Mouse (Mus musculus) kidney, adult 11 months (tissue): ENCODE measurements around the gene Rapgef3.
A peak's percentile ranks its signal among the peaks of the same experiment; 100 is the strongest.

Experiments used
- DNase-seq: peaks from one replicate; pipeline ENCODE4 v3.0.0; 2022

The Rapgef3 gene

DNA sequence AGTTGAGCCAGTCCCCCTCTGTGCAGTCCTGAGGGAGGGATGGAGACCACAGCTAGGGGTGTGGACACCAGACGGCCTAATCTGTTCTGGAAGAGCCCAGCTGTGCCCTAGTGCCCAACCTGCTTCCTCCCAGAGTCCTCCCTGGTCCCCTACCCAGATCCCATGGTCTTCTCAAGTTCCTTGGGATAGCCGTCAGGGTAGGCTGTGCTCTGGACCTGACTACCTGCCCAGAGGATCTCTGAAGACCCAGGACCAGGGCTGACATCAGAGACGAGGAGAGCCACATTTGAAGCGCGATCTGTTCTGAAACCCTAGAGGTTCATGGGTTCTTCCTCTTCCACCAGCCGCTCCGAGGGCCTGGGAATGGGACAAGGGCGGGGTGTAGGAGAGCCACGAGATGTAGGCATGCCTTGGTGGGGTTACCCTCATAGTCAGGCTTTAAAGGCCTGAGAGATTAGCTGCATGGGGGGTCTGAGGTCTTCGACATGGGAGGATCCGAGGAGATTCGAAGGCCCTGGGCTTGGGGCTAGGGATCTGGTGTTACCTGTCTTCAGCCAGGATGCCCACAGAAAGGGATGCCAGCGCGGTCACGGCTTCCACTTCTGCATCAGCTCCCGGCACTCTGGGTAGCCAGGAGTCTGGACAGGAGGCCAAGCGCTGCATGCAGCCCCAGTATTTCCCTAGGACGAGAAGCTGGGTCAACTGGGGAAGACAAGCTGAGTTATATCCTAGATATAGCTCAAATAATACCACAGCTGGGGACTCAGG is 25.8 kb upstream of the Rapgef3 start:
- DNase-seq: no peak

DNA sequence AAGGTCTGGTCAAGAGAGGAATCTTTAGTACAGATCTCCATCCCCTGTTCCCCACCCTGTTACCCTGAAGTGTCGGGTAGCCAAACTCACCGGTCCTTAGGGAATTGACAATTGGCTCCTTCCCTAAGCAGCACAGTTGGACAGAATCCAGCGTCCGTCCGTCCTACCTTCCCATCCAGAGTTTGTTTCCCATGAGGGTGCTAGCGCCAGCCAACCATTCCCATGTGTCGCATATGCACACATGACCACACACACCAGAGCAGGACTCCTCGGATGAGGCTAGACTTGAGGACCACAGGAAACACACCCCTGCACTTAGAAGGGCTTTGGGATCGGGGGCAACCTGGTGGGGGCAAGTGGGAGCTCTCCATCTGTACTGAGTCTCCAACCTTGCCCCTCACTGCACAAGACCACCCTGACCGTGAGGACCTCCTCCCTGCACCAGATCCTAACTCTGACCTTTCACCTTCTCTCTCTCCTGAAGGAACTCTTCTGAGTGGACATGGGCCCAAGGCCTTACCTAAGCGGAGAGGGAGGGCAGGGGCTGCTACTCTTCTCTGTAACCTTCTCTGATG is 23.4 kb upstream of the Rapgef3 start:
- DNase-seq: no peak

DNA sequence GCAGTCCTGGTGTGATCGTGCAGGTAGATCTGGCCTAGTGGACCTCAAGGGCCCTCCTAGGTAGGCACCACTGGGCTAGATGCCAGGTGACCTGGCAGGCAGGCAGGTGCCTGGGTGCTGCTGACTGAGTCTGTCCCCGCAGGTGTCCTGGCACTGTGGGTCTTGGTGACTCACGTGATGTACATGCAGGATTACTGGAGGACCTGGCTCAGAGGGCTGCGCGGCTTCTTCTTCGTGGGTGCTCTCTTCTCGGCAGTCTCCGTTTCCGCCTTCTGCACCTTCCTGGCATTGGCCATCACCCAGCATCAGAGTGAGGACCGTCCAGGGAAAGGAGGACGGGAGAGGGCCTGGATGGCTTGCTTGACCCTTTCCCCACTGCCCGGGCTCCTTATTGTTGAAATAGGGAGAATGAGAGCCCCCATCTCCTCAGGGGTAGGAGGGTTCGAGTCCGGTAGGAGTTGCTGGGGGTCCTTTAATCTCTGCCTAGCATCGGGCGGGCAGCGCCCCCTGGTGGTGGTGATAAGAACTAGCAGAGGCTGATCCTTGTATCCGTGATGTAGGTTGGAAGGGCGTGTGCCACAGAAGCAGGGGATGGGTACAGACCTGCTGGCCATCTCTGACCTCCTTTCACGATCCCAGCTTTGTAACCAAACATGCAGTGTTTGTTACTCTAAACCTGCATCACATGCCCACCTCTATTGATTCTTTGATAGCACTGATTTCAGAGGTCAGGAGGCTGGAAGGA is 22.2 kb upstream of the Rapgef3 start:
- peak; percentile 71 for DNase-seq

DNA sequence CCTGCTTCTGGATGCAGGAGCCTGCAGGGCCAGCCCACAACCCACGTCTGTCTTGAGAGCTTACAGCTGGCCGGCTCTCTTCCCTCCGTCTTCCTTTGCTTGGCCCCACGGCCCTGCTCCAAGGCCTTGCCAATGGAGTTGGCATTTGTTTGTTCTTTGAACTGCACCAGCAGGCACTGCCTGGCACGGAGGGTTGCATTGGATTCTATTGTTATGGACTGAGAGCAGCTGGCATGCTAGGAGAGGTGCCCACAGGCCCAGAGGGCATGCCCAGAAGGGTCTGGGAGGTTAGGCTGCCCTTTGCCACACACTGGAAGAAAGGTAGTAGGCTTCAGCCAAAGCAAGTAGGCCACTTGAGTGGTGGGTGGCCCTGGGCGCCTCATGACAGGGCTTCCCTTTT is 21.0 kb upstream of the Rapgef3 start:
- peak; percentile 62 for DNase-seq

DNA sequence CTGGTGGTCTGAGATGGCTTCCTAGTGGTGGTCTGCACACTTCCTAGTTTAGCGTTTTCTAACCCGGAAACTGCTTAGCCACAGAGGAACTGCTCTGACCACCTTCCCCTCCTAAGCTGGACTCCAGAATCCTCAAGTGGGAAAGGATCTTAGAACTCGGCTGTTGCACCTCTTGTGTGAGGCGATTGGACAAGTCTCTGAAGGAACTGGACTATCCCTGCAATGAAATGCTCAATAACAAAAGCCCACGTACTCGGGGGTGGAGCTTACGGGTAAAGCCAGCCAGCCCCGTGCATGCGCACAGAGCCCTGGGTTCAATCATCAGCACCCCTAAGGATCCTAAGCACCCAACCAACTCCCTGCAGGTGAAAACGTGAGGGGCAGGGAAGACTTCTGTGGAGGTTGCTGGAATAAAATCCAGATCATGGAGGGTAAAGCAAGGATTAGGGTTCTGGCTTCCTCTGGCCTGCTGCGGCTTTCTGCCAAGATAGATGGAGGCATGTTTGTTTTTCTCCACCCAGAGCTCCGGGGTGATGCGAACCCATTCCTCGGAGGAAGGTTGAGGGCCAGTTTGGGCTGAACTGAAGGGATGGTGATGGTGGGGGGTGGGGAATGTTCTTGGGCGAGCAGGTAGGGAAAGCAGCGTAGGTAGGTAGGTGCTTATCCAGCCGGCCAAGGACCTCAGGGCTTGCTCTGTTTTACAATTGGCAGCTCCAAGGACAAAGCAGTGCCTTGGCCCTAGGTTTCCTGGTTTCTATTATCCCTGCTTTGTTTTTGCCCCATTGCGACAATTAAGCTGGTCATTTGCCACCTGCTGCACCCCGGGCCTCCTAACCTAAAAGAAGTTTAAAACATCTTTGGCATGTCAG is 20.3 kb upstream of the Rapgef3 start:
- DNase-seq: no peak

DNA sequence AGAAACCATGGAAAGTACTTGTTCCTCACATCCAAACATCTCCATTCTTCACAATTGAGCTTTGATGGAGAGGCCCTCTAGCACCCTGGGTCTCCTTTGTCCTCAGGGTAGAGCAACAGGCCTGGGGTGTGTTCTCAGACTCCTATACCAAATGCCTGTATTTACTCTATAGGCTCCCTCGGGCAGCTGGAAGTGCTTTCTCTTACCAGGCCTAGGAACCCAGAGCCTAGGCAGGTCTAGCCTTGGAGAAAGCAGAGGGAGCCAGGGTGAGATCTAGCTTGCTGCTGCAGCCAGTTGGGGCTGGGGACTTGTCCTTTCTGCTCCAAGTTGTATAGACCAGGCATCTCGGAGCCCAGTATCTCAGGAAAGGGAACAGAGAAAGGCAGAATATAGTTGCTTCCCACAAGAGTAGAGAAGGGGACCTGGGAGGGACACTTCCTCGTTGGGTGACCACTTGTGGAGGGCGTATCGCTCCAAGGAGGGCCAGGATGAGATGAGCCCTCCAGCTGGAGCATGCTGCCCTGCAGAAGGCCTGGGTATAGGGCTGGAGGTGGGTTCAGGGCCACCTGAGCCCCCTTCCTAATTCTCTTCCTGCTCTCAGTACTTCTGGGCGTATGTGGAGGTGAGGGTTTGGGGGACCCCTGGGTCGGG is 19.5 kb upstream of the Rapgef3 start:
- no peak for DNase-seq

DNA sequence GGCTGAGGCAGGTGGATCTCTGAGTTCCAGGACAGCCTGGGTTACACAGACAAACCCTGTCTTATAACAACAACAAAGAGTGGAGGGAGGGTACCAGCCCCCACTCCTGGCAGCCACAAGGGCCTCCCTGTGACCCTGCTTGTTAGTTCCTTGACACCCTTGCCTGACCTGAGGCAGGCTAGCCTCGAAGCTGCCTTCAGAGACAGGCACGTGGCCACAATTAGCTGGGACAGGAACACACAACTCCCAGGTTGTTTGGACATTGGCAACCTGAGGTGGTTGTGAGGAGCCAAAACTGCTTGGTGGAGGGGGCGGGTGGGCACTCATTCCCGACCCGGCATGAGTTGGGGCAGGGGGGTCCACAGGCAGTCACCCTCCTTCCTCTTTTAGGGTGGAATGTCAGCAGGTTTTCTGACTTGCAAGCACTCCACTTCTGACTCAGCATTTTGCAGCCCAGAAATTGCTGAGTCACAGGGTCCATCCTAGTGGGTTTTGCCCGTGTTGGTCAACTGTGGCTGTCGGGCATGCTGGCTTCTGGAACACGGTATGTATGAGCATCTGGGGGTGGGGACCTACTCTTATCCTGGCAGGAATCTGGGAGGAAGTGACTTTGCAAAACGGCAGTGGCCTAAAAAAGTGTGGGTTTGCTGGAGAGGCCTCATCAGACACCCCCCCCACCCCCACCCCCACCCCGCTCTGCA is 18.8 kb upstream of the Rapgef3 start:
- DNase-seq: no peak

DNA sequence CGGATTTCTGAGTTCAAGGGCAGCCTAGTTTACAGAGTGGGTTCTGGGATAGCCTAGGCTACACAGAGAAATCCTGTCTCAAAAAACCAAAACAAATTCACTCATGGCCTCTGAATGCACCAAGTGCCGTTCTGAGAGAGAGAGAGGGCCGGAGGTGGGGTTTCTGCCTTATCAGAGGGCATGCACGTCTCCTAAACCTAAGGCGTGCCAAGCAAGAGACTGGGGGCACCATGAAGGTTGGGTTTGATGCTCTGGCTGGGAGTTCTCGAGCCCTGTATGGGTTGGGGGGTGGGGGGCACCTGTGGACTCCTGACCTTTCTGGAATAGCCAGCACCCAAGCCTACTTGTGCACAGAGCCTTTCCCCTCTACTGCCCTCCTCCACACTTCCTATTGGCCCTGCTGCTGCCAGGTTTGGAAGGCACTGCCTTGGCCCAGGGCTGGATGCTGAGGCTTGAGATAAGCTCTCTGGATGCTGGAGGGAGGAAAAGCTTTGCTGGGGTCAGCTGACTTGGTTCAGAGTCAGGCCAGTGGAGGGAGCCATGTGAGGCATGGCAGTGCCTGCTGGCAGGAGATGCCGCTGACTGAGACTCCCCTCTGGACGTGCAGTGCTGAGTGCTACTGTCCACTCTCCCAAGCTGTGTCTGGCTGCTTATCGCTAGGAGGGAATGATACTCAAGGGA is 18.1 kb upstream of the Rapgef3 start:
- peak; percentile 57 for DNase-seq

DNA sequence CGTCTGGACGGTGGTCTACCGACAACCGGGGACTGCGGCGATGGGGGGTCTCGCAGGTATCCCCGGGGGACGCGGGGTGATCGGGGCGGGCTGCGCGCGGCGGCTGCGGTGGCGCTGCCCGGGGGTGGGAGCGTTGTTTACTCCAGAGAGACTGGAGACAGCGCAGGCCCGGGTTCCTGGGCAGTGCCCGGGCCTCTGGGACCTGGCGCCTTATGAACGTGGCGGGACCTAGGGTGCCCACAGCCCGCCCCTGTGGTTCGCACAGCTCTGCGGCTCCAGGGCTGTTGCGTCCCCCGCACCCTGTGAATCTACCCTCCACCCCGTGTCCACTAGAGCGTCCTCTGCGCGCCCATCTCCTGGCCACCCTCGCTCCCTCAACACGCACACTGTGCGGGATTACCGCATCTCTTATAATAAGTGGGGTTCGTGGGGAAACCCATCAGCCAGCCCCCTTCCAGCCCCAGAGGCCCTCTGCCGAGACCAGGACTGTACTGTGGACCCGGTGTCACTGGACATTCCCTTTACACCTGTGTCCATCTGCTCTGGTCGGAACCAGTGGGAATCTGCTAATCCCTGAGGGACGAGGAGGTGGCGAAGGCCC is 16.9 kb upstream of the Rapgef3 start:
- DNase-seq: peak; percentile 50

DNA sequence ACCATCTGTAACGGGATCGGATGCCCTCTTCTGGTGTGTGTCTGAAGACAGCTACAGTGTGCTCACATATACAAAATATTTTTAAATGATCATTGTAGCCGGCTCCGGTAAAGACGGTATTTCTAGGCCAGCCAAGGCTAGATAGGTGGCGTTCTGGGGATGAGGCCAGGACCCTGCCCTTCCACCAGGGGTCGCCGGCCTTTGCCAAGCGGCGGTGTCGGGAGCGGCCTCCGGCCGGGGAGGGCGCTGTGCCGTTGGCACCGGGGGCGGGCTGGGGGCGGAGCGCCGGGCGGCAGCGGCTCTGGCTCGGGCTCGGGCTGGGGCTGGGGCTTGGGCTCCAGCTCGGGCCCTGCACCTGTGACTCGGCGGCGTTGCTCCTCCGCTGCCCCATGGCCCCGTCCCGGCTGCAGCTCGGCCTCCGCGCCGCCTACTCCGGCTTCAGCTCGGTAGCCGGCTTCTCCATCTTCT is 16.4 kb upstream of the Rapgef3 start:
- DNase-seq: peak; percentile 78

DNA sequence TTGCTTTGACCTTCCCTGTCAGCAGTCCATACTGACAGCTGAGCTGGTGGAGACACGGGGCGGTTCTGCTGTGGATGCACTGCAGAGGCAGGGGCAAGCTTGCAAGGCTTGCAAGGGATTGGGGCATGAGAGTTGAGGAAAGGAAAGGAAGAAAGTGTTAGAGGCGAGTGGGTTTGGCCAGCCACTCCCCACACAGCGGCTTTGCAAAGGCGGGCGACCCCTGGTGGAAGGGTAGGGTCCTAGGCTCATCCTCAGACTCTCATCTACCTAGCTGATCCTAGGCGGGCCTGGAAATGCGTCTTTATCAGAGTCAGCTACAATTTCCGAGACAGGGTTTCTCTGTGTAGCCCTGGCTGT is 15.0 kb upstream of the Rapgef3 start:
- no peak for DNase-seq

DNA sequence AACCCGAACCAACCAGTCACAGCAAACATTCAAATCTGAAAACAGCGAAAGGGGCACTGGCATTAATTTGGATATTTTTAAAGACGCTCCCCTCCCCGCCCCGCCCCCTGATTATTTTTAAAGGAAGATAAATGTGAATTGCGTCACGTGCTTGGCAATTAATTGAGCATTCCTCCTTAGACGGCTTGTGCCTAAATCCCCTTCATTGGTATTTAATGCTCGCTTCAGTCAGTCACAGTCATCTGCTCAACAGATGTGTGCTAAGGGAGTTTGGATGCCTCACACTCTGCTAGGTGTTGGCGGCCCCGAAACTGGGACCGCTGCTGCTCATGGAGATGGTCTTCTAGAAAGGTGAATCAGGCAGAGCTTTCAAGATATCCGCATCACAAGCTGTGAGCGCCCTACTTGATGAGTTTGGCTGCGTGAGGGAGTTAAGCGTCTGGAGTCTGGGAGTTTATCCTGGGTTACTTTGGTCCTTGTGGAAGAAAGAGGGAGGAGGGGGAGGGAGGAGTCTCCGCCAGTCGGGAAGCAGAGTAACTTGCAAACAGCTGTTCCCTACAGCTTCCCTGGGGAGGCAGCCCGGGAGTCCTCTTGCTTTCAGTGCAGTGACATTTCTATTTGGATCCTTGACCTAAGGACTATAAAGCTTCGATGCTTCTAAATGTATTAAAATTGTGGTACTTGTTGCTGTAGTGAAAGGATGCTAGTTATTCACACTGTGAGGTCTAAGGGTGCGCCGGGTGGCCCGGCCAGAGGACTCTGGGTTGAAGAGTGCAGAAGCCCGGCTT is 14.4 kb upstream of the Rapgef3 start:
- peak; percentile 71 for DNase-seq

DNA sequence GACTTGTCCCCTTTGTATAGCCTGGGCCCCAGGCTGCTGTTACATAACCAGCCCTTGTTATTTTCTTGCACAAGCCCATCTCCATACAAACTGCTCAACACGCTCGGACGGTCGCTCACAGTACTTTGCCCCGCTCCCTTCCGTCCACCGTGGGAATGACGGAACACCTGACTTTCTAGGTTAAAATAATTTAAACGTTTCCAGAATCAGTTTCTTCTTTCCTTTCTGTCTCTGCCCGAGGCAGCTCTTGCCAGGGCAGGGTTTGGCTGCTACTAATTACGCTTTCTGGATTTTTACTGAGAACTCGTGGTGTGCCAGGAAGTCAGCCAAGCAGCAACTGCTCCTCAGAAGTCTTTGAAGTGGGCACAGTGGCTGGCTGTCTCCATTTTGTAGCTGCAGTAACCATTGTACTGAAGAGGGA is 12.8 kb upstream of the Rapgef3 start:
- peak; percentile 91 for DNase-seq

DNA sequence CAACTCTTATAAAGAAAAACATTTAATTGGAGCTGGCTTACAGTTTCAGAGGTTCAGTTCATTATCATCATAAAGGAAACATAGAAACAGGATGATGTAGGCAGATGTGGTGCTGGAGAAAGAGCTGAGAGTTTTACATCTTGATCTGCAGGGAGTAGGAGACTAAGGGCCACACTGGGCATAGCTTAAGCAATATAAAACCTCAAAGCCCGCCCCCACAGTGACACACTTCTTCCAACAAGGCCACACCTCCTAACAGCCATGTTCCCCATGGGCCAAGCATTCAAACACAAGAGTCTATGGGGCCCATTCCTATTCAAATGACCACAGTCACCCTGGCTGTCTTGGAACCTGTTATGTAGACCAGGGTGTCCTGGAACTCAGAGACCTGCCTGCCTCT is 11.8 kb upstream of the Rapgef3 start:
- no peak for DNase-seq

DNA sequence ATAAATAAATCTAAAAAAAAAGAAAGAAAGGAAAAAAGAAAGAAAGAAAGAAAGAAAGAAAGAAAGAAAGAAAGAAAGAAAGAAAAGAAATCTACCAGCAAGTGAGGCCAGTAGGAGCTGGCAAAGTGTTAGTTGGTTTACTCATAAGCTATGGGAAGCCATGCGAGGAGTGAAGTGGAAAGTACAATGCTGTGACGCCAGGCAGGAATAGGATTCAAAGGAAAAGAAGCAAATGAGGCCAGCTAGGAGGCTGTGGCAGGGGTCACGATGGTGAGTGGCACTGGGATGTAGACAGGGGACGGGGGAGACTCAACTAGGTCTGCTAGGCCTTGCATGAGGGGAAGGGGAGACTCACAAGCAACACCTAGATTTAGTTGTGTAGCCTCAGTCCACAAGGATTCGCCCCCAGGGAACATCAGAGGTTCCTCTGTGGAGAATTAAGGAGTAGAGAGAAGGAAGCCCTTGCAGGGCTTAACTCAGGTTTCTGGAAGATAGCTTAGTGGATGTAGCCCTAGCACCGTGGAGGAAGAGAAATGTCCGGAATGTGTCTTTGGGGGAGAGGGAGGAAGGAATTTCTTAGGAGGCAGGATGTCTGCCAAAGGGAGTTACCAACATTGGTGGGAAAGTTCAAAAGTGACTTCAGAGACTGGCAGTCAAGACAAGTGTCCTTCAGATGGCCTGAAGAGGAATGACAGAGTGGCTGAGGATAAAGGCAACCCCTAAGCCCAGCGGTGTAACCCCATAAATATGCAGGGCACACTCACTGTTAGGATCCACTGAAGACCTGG is 10.7 kb upstream of the Rapgef3 start, which contains the start of gene Slc48a1:
Gene Slc48a1, plus strand, starts transcription at position 210 of the 788 bp plus-strand sequence.
- DNase-seq: peak; percentile 71

DNA sequence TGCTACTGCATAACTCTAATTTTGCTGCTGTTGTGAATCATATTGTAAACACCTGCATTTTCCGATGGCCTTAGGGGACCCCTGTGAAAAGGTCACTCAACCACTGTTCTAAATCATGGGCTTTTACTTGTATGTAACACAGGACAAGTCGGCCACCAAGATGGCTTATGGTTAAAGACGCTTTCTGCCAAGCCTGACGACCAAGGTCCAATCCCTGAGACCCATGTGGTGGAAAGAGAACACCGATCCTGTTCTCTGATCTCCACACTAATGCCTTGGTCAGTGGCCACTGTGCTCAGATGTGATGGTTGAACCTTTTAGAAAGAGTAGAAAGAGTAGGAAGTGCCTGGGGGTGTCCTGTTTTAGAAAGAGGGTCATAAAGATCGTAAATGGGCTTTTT is 9.1 kb upstream of the Rapgef3 start:
- DNase-seq: peak; percentile 63

DNA sequence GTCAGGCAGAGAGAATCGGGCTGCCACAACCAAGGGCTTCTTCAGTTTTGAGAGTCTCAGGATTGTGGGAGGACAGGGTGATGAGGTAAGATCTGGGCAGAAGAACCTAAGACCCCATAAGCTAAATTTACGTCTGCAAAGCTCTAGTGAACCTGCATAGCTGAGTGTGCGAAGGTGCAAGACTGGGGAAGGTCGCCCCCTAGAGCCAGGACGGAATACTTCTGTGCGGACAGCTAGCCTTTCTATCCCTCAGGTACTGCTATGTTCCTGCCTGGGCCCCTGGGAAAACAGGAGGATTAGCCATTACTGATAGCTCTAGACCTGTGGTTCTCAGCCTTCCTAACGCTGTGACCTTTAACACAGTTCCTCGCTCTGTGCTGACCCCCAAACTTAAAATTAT is 8.7 kb upstream of the Rapgef3 start:
- peak; percentile 86 for DNase-seq

DNA sequence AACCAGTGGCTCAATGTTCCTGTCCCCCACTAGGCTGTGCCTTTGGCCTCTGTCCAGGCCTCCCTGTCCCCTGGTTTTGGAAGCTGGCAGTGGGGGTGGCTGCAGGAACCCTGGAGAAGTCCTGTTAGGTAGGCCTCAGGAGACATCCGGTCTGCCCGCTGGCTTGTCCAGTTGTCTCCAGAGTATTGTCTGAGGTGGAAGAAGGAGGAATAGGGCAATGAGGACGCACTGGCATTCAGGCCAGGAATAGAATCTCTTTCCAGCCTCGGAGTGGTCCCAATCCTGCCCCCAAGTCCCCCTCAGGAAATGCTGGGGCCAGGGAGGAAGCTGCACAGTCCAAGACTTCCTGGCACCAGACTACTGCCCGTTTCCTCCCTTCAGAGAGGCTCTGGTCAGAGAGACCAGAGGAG is 6.2 kb upstream of the Rapgef3 start:
- DNase-seq: peak; percentile 65

DNA sequence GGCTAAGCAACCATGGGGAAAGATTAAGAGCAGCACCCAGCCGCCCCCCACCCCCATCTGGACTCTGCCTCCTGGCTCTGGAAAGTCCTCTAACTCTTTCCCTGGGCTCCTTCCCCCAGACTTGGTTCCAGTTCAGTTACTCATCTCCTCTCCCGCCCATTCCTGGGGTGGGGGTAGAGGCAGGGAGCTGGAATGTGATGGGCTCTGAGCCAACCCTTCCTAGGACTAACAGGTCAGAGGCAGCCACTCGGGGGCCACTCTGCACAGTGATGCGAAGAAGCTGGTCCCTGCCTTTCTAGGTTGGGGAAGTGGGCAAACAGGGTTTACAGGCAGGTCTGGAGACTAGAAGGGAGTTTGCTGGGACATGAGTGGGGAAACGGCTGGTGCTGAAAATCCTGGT is 5.3 kb upstream of the Rapgef3 start:
- DNase-seq: peak; percentile 98
